Mouse (Mus musculus) gastrocnemius, postnatal 36 days (tissue): ENCODE data around the gene Bend6. TPM values are rescaled to one million over a fixed set of nuclear protein-coding genes. Genes with fewer than 3 reads are reported as not detected.
A peak's percentile ranks its signal among the peaks of the same experiment; 100 is the strongest.

Experiments
- DNase-seq, 2 experiments: peaks; one replicate each; pipeline ENCODE4 v3.0.0; 2022
- intact Hi-C: fragments of 180-260 bp; cut with DNase I; formaldehyde crosslinking; loops from one replicate; pipeline ENCODE4 v1.15.1; 2025
- long read RNA-seq, 2 experiments: library from polyadenylated mRNA; stranded (forward); transcript quantifications; one replicate each; pipeline ENCODE4 v2.0.0; 2021
- total RNA-seq, 2 experiments: library from RNA; stranded (reverse); gene quantifications; 2 replicates each; pipeline ENCODE4 v1.2.3; 2021

Bend6 gene
- 1 to 10 TPM; 1.1 to 1.3 TPM for total RNA-seq
- long read RNA-seq, experiment 1, partial matches to known transcripts, result 1 of 3 reads
- long read RNA-seq, experiment 1, other reads (novel, unspliced or antisense), result 0 of 3 reads
- long read RNA-seq, experiment 2, partial matches to known transcripts, result 0 of 2 reads
- long read RNA-seq, experiment 2, other reads (novel, unspliced or antisense), result 2 of 2 reads

- intact Hi-C loops, result no loop called here
- DNase-seq, result peak; percentile 36 to 49
Observed at GRCm38 (mm10) chr1:33907421-33908190, at the start of gene Bend6. Bend6 (minus strand) TSS chr1:33907816.

GRCm38 (mm10) chr1:33955626-33956025 lies 48.0 kb upstream of the Bend6 start:
- no peak for DNase-seq
- intact Hi-C loops, result no loop called here

GRCm38 (mm10) chr1:33948511-33948910 lies 40.9 kb upstream of the Bend6 start:
- no peak for DNase-seq

GRCm38 (mm10) chr1:33947838-33948237 lies 40.2 kb upstream of the Bend6 start:
- no peak for DNase-seq
- intact Hi-C loops, result no loop called here

More at GRCm38 (mm10) chr1:33948511-33948910, 40.9 kb upstream of the Bend6 start:
- intact Hi-C loops, result no loop called here

GRCm38 (mm10) chr1:33946601-33947395 lies 39.2 kb upstream of the Bend6 start:
- DNase-seq, result no peak
- intact Hi-C loops, result no loop called here

GRCm38 (mm10) chr1:33945756-33946155 lies 38.1 kb upstream of the Bend6 start:
- no peak for DNase-seq
- intact Hi-C loops, result no loop called here

GRCm38 (mm10) chr1:33944977-33945750 lies 37.5 kb upstream of the Bend6 start:
- intact Hi-C loops, result no loop called here
- DNase-seq, result peak; percentile 27 to 30

- no peak for DNase-seq
- intact Hi-C loops, result no loop called here
Observed at GRCm38 (mm10) chr1:33943943-33944342, 36.3 kb upstream of the Bend6 start.

- intact Hi-C loops, result no loop called here
Observed at GRCm38 (mm10) chr1:33942638-33943037, 35.0 kb upstream of the Bend6 start.

GRCm38 (mm10) chr1:33940364-33940928 lies 32.8 kb upstream of the Bend6 start:
- intact Hi-C loops, result no loop called here
- DNase-seq, result no peak

More at GRCm38 (mm10) chr1:33942638-33943037, 35.0 kb upstream of the Bend6 start:
- no peak for DNase-seq

GRCm38 (mm10) chr1:33939828-33940227 lies 32.2 kb upstream of the Bend6 start:
- no peak for DNase-seq
- intact Hi-C loops, result no loop called here

- intact Hi-C loops, result no loop called here
- no peak for DNase-seq
Observed at GRCm38 (mm10) chr1:33935946-33936345, 28.3 kb upstream of the Bend6 start.

- intact Hi-C loops, result no loop called here
Observed at GRCm38 (mm10) chr1:33932845-33933499, 25.4 kb upstream of the Bend6 start.

GRCm38 (mm10) chr1:33932196-33932595 lies 24.6 kb upstream of the Bend6 start:
- DNase-seq, result no peak
- intact Hi-C loops, result no loop called here

More at GRCm38 (mm10) chr1:33932845-33933499, 25.4 kb upstream of the Bend6 start:
- no peak for DNase-seq

- DNase-seq, result no peak
- intact Hi-C loops, result no loop called here
Observed at GRCm38 (mm10) chr1:33931791-33932190, 24.2 kb upstream of the Bend6 start.

- no peak for DNase-seq
- intact Hi-C loops, result no loop called here
Observed at GRCm38 (mm10) chr1:33927466-33927865, 19.9 kb upstream of the Bend6 start.

GRCm38 (mm10) chr1:33925283-33925682 lies 17.7 kb upstream of the Bend6 start:
- intact Hi-C loops, result no loop called here
- DNase-seq, result no peak

GRCm38 (mm10) chr1:33922975-33923374 lies 15.4 kb upstream of the Bend6 start:
- intact Hi-C loops, result no loop called here
- DNase-seq, result no peak

- no peak for DNase-seq
- intact Hi-C loops, result no loop called here
Observed at GRCm38 (mm10) chr1:33916554-33916953, 8.9 kb upstream of the Bend6 start.

- intact Hi-C loops, result no loop called here
- no peak for DNase-seq
Observed at GRCm38 (mm10) chr1:33911589-33911988, 4.0 kb upstream of the Bend6 start.
